Mouse (Mus musculus) embryo, embryonic 11 days (tissue): ENCODE measurements around the gene Npl.
A peak's percentile ranks its signal among the peaks of the same experiment; 100 is the strongest.

Experiments
- DNase-seq: peaks from one replicate; pipeline ENCODE4 v3.0.0-alpha.2; 2015

Gene Npl

DNA sequence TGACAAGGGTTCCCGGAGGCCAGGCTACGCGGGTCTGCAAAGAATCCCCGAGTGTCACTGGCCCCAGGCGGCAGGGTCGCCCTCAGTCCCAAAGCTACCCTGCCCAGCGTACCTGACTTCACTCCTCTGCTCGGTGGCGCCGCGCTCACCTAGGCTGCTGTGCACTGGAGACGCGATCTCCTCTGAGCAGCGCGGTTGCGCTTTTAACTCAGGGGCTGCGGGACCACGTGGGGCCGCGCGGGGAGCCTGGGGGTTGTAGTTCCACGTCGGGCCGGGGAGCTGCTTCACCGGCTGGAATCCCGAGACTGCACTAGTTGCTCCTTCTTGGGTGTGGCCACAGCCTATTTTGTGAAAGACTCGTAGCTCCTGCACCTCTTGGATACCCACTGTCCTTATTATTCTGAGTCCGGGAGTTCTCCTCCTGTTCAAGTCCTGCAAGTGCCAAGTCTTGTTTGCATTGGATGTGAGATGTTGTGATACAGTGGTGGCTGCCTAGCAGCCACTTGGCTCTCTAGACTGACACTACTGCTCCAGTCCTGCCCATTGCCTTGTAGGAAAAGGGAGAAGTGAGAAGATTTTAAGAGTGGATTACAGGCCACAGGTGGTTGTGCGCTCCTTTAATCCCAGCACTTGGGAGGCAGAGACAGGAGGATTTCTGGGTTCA lies at the start of gene Npl:
Gene Npl, minus strand, starts transcription at position 510 of the 664 bp plus-strand sequence.
- peak; percentile 88 for DNase-seq

- DNase-seq, result peak; percentile 18
These were observed 49.6 kb upstream of the Npl start for GRCm38 (mm10) chr1:153599302-153600045.

DNA sequence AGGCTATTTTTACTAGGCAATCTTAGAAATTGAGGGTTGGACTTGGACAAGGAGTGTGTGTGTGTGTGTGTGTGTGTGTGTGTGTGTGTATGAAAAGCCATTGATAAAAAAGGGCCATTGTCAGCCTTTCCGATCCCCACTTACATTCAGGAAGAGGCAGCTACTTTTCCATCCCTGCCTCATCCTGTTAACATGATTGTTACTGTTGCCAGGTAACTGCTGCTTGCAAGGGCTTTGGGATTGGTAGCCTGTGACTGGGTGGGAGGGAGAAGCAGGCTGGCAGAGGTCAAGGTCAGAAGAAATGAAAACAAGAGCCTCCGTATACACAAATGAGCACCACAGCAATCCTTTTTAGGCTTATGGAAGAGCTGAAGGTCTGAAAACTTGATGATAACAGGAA lies 48.9 kb upstream of the Npl start:
- peak; percentile 81 for DNase-seq

DNA sequence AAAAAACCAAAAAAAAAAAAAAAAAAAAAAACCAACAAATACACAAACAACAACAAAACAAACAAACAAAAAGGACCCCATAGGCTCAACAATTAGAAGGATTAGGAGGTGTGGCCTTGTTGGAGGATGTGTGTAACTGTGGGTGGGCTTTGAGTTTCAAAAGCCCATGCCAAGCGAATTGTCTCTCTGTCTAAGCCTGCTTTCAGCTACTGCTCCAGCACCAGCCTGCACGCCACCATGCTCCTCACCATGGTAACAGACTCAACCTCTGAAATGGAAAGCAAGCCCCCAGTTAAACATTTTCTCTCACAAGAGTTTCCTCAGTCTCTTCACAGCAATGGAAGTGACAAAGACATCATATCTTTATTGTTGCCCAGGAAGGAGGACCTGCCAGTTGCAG lies 43.8 kb upstream of the Npl start:
- no peak for DNase-seq

- no peak for DNase-seq
These were observed 40.4 kb upstream of the Npl start for GRCm38 (mm10) chr1:153590176-153590734.

DNA sequence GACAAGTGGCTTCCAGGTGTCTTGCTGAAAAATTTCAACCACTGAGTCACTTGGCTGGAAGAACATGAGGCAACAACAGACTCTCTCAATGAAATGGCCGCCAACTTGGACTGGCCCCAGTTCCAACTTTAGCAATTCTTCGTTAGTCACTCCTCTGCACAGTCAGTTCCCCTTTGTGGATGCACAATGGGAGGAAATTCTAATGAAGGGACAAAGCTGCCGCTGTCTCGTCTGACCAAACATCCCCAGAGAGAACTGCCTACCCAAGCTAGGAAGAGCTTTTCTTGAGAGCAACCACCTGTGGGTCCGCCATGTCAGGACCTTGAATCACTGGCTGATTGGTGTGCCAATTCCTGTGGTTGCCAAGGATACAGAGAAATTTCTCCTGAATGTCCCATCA lies 38.1 kb upstream of the Npl start:
- no peak for DNase-seq

DNA sequence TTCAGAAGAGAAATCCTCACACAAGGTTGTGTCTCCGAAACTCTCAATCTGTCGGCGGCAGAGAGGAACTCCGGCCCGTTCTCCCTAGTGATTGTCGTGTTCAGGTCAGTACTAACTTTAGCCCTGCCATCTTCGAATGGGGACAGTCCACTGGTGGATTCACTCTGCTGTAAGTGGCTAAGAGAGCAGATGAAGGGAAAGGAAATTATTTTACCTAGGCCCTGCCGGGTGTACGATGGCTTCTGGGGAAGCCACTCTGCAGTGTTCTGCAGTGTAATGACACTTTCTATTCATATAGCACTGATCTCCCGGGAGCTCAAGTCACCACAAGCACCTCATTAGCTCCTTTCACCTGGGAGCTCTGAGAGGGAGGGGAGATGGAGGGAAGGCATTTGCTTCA lies 37.0 kb upstream of the Npl start:
- no peak for DNase-seq

DNA sequence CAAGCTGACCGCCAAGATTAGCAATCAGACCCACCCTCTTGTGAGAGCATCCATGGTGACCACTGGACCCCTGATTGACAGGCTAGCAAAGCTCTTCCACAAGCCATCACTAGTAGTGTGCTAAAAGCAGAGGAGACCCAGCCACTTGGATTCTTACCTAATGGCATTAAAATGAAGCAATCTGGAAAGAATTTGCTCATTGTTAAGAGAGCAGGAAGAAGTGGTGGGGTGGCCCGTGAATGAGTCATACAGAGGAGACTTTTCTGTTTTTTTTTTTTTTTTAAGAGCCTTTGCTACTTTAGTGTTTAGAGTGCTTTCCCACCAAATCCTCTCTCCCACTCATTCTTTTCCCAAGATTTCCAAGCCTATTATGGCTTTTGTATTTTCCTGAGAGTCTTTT lies 35.9 kb upstream of the Npl start:
- DNase-seq, result peak; percentile 13

- DNase-seq, result no peak
These were observed 33.3 kb upstream of the Npl start for GRCm38 (mm10) chr1:153583189-153583588.

- DNase-seq, result no peak
These were observed 24.9 kb upstream of the Npl start for GRCm38 (mm10) chr1:153574730-153575129.

GRCm38 (mm10) chr1:153572271-153573043 lies 22.6 kb upstream of the Npl start:
- no peak for DNase-seq

GRCm38 (mm10) chr1:153565701-153566100 lies 15.9 kb upstream of the Npl start:
- no peak for DNase-seq

DNA sequence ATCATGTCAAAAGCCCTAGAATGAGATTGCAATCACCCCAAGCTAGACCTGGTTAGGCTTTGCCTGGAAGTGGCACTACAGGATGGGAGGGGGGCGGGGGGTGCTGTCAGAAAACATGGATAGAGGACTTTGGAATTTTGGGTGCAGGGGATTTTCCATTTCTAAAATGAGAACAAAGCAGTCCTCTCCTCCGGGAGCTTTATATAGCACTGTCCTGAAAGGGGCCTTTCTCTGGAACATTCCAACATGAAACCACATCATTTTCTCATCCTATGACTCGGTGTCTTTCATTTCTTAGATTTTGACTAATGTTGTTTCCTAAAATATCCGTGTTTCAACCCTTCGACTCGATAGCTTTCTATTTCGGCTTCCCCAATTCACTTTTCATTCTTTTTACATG lies 14.9 kb upstream of the Npl start:
- no peak for DNase-seq

DNA sequence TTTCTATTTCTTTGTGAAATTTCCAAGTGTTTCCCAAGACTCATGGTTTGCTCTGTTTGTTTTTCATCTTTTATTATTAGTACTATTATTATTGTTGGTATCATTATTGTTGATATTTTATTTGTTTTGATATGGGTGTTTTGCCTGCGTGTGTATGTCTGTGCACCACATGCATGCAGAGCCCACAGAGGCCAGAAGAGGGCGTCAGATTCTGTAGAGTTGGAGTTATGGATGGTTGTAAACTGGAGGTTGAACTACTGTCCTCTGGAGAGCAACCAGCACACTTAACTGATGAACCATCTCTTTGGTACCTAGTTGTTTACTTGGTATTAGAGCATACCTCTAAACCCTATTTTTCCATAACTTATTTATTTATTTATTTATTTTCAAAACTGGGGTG lies 13.8 kb upstream of the Npl start:
- DNase-seq, result no peak

DNA sequence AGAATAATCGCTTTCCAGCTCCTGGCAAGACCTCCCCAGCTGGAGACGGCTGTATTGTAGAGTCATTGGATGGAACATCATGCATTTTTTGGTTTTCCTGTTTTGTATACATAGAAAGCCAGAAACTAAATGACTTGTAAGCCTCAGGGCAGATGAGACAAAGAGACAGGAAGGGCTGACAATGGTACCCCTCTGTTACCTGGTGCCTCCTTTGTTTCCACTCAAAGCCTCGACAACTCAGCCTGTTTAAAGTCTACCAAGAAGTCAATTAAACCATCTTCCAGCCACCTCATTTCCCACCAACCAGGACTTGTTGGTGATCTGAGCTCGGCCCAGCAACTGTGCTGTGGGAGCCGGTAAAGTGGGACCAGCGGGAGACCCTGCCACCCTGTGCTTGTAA lies 11.0 kb upstream of the Npl start:
- no peak for DNase-seq

GRCm38 (mm10) chr1:153559701-153560100 lies 9.9 kb upstream of the Npl start:
- no peak for DNase-seq

- DNase-seq, result peak; percentile 83
These were observed 9.3 kb upstream of the Npl start for GRCm38 (mm10) chr1:153559126-153559647.

GRCm38 (mm10) chr1:153556896-153557295 lies 7.1 kb upstream of the Npl start:
- DNase-seq, result peak; percentile 83

DNA sequence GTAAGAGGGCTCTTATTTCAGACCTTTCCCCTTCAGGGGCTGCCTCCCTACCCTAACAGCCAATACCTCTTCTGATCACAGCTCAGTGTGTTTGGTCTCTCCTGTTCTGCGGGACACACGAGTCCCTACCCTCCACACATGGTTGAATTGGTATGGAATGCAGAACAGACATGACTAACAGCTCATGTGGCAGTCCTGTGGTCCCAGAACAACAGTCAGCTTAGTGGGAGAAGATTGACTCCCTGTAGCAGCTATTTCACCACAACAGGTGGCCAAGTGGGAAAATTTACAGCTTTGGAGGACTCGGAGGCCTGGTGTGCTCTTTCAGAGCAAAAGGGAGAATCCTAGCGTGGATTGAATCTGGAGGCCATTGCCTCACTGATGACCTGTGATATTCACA lies 6.4 kb upstream of the Npl start:
- no peak for DNase-seq

DNA sequence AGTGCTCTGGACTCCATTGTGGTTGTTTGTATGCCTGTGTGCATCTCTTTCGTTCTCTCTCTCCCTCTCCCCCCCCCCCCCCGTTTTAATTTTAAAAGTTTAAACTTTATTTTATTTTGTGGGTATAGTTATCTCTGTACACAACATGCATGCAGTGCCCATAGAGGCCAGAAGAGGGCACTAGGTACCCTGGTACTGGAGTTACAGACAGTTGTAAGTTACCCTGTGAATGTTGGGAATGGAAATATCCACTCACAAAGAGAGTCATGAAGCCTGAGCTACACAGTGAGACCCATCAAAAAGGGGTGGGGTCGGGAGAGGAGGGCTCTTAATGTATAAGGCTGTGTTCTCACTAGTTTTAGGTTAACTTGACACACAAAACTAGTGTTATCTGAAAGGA lies 969 bp upstream of the Npl start:
- DNase-seq, result peak; percentile 59

GRCm38 (mm10) chr1:153547555-153547954 lies 2.3 kb downstream of the Npl start:
- DNase-seq, result no peak

DNA sequence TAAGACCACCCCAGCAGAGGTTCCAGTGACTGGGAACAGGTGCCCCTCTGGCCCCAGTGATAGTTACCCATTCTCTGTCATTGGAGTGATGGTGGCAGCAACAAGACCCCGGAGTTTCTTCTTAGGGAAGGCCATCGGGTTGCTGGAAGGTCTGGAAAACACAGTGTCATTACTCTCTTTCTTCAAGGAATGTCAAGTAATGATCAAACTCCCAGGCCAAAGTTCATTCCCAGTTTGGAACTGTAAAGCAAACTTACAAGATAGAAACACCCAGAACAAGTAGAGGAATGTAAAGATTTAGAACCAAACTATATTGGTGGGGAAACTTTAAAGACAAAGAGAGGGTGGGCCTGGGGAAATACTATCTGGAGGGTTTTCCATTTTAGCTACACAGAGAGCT lies 4.6 kb downstream of the Npl start:
- DNase-seq, result no peak

- no peak for DNase-seq
These were observed 7.0 kb downstream of the Npl start for GRCm38 (mm10) chr1:153542726-153543320.
